Mouse (Mus musculus): Measurements from ENCODE around the gene Hoxb13.

Hoxb13 gene

DNA sequence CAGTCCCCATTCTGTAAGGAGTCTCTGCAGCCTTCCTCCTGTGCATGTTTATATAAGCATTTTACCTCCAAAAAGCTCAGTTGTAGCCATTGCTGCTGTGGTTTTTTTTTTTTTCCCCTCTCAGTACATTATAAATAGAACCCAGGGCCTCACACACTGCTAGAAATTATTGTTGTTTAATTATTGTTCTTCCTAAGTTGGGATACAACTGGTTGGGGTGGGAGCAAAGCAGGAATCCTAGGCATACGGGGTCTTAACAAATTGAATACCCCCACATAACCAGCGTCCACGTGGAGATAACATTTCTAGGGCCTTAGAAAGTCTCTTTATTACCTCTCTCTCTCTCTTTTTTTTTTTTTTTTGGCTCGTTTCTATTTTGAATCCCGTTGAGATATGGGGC, 3.0 kb upstream of the Hoxb13 start:
- DNase-seq = no peak

DNA sequence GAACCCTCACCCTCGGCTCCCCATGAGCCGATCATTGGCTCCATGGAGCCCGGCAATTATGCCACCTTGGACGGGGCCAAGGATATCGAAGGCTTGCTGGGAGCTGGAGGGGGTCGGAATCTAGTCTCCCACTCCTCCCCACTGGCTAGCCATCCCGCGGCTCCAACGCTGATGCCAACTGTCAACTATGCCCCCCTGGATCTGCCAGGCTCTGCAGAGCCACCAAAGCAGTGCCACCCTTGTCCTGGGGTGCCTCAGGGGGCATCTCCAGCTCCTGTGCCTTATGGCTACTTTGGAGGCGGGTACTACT, 240 bp downstream of the Hoxb13 start:
- no peak for DNase-seq

DNA sequence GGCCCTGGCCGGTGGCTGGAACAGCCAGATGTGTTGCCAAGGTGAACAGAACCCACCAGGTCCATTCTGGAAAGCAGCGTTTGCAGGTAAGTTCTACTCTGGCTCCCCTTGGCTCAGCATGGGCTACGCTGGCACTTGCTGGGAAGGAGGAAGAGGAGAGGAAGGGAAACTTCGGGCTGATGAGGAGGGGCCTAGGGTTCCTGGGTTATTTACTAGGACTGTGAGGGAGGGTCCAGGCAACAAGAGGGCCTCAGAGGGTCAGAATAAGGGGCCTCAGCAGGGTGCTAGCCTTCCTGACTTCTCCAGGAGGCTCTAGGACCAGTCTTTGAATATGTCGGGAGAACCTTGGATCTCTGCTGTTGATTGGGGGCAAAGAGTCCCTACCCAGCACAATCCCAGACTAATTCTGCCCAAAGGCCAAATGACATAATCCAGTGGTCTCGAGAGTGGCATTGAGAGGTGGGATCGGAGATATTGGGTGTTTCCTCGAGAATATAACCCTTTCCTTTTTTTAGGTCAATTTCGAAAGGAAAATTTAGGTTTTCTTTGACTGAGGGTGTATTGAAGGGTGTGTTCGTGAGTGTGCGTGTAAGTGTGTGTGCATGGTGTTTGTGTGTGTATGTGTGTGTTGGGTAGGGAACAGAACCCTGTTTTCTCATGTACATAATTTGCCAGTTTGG, 985 bp downstream of the Hoxb13 start:
- DNase-seq = no peak

GRCm38 (mm10) chr11:96195769-96196280, 1.7 kb downstream of the Hoxb13 start:
- no peak for DNase-seq

GRCm38 (mm10) chr11:96198642-96199041, 4.5 kb downstream of the Hoxb13 start:
- peak; percentile 46 to 55 for DNase-seq

DNA sequence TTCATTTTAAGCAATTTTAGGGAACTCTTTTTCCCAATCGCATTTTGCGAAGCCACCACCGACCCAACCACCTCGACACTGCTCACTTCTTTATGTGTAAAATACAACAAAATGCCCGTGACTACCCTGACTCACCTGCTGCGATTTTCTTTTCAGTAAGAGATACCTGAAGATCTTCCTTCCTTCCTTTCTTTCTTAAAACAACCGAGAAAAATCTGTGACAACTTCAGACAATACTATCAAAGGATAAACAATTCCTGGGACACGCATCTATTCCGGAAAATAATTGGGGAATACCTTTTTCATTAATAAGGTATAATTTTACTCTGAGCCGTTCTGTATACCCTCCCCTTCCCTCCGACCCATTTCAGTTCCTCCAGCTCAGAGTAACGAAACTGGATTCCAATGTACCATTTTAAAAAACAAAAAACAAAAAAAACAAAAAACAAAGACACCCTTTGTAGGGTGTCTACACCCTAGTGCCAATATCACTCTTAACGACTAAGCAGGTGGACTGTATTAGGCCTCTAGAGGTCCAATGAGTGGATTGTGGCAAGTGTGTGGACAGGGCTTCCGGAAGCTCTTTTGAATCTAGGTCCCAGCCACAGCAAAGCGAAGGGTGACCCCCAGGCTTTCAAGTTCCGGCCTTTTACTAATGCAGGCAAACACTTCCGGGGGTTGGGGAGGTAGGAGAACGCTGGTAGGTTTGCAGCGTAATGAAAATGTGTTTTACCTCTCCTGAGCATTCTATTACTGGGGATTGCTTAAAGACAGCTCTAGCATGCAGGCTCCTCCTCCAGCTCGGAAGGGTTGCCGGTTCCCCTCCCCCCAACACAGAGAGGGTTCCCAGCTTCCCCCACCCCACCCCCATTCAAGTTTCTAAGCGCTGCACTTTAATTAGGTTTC, 5.3 kb downstream of the Hoxb13 start:
- no peak for DNase-seq

DNA sequence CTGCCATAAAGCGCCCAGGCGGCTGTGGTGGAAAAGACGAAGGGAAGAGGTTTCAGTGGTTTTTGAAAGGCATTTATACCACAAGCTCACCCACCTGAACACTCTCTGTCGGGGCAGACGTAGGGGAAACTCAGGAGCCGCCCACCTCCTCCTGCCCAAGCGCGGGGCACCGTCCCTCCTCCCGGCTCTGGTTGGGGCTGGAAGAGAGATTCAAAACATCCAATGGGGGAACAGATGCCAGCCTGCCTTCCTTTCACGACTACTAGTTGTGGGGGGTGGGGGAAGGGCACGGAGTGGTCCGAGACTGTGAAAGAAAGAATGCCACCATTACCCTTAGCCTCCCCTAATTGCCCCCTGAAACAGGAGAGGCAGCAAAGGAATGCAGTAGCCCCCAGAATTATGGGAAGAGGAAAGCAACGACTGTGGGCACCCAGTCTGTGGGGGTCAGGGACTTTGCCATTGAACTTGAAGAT, 6.1 kb downstream of the Hoxb13 start:
- no peak for DNase-seq

DNA sequence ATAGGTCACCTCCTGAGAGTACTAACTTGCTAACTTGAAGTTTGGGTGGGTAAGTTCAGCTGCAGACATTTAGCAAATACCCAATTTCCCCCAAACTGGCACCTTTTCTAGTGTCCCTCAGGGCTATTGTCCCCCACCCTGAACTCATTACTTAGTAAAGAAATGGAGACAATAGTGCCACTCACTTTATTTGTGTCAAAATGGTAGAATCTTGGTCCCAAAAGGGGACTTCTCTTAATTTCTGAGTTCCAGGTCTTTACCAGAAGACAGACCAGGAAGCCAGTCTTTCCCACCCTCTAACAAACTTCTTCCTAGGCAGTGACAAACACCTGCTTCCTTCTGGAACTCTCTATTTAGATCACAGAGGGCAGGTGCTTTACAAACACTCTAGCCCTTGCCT, 7.6 kb downstream of the Hoxb13 start:
- DNase-seq = no peak

DNA sequence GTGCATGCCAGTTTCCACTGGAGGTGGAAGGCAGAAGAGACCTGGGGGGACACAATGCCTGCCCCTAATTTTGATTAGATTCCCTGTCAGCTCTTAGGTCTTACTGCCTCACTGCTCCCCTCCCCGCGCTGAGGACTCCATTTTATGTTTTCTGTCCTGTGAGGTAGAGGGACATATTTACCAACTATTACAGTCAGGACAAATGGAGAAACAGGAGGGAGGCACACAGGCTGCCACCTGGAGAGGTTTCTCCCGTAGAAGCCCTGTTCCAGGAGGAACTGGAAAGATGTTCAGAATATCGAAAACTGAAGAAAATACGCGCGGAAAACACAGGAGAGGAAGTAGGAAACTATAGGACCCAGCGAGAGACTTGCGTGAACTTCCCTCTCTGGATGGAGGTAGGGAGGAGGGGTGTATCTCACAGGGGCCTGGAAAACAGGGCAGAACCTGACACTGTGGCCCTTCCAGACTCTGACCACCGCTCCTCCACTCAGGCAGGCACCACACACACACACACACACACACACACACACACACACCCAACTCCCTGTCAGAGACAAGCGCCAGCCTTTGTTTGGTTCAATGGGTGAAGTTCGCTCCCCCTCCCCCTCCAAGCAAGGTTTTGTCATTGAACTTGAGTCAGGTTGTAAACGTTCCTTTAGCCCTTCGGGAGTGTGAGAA, 8.4 kb downstream of the Hoxb13 start:
- no peak for DNase-seq

DNA sequence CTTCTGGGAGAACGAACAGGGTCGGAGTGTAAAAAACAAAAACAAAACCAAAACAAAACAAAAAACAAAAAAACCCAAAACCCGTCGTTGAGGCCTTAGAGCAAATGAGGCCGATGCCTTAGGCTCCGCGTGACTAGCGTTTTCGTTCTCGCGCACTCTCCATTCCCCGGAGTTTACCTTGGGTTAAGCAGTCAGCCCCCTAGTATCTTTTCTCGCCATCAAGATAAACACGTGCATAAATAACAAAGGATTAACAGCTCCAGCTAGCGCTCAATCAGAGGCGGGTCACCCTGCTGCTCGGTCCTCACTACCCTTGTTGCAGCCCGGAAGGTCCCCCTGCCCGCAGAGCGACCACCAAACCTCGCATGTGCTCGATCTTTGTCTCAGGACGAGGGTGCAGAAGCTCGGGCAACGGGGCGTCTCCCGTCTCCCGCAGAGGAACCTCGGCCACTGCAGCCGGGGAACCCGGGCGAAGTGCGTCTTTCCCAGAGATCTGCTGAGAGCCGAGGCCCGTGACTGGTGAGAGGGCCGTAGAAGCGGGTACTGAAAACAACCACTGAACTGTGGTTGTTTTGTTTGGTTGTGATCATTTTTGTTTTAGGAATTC, 9.2 kb downstream of the Hoxb13 start:
- DNase-seq = no peak

DNA sequence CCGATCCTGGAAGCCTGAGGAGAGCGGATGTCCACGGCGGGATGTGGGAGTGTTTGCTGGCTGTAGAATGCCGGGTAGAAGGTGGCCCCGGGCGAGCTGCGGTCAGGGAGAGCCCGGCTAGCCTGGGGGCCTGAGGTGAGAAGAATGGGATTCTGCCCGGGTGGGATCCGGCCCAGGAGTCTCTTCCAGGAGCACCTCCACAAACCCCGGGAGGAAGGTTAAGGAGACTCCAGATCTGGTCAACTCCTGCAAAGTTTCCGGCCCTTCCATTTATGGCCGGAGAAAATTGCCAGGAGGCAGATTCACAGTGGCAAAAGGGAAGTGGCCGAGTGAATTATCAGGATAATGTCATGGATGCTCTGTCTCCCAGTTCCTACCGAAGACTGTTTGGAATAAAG, 9.7 kb downstream of the Hoxb13 start:
- no peak for DNase-seq

DNA sequence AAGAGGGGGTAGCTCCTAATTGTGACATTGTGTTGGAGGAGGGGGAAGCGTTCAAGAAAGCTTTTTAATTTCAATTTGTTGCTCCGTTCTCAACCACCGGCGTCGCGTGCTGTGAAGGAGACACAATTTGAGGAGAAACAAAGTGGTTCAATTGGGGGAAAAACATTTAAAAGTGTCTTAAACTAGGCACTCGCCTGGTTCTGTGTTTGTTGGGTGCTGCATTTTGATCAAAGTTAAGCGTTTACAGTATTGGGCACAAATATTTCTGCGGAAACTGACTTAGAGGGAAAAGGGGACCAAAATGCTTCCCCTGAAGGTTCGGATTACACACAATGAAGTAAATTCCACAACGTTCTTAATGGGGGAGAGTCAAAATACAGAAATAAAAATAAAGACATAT, 10.2 kb downstream of the Hoxb13 start:
- DNase-seq = no peak

DNA sequence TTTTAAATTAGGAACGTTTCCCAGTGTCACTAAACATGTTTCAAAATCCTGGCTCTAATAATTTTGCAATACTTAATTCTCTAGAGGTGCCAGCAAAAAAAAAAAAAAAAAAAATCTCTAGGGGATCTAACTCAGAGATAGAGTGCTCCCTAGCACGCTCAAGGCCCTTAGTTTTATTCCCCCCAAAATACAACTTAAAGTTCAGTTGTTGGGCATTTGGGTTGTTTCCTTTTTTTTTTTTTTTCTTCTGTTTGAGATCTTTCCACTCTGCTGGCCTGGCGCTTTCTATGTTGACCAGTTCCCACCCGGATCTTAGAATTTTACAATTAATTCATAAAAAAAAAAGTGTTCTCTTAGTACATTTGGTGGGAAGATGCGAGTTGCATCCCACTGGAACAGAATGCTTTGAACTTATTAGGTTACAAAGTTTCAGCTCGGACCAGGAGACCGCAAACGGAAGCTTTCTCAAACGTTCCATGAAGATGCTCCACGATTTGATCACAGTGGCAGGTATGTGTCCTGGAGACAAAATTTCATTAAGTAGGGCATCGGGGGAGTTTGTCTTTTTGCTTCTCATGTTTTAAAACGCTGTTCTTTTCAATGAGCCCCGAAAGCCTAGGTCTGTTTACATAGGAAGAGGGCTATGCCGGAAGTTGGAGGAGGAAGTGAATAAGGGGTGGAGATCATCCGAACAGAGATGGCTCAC, 11.5 kb downstream of the Hoxb13 start:
- DNase-seq = no peak

DNA sequence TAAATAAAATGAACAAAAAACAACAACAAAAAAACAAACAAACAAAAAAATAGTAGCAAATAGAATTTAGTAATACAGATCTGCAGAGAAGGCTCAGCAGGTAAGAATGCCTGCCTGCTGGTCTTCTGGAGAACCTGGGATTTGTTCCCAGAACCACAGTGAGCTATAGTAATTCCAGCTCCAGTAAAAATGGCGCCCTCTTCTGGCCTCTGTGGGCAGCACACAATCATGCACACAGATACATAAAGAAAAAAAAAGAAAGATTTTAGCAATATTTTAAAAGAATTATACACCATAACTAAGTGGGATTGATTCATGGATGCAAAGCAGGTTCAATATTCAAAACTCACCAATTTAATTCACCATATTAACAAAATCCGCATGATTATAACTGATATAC, 29.7 kb downstream of the Hoxb13 start:
- no peak for DNase-seq

DNA sequence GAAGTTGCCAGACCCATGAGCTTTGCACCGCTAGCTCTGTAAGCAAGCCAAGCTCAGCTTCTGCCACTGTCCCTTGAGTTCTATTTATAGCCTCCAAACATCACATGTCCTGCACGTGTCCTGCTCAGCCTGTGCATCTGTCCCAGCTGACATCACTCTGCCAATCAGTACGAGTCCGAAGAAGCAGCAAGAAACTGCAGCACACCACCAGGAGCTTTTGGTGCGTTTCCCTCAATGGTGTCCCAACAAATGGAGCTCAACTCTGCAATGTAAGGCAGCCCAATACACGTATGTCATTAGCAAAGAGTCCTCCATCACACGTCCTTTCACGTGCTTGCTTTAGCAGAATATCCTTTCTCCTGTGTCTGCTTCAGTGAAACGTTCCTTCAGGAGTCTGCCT, 33.6 kb downstream of the Hoxb13 start:
- DNase-seq = no peak

DNA sequence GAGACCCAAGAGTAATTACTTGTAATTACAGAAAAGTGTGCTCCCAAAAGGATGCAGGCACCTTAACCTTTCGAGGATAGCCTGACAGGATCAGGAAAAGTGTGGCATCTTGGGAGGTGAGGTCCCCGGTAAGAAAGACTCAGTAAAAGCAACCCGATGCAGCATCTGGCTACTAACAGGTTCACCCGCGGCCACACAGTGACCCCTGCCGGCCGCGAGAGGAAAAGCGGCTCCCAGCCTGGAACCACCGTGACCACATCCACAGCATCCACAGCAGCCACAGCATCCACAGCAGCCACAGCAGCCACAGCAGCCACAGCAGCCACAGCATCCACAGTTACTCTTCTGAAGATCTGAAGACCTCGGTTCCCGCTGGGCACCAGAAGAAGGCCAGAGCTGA, 40.8 kb downstream of the Hoxb13 start:
- DNase-seq = peak; percentile 66 to 69

GRCm38 (mm10) chr11:96240211-96240610, 46.1 kb downstream of the Hoxb13 start:
- peak; percentile 47 to 54 for DNase-seq
